In genomic region chrX:89904871-89905270, GRCm38 (mm10) we compare ENCODE assay signal across 22 mouse cellular contexts. TPM values are rescaled to one million over a fixed set of nuclear protein-coding genes. Genes with fewer than 3 reads are reported as not detected.
"Had no signal": no experiment of that assay in that cellular context is flagged by ENCODE, and none has a peak within 500 bp of the region (broad histone marks: within the 10 kb centered on the region; RNA-seq: fewer than 3 reads in every experiment).

No protein-coding gene starts in this region.

- H3K9ac ChIP-seq: liver, embryonic 12.5 days; liver, embryonic 14.5 days; lung, embryonic 14.5 days; midbrain, embryonic 13.5 days; midbrain, embryonic 15.5 days; neural tube, embryonic 12.5 days; stomach, embryonic 15.5 days had no signal

- H3K9me3 ChIP-seq: liver, embryonic 12.5 days; megakaryocyte, embryonic 14.5 days; midbrain, embryonic 13.5 days; midbrain, embryonic 15.5 days; neural tube, embryonic 12.5 days; stomach, embryonic 15.5 days had no signal

- H3K27ac ChIP-seq: liver, embryonic 12.5 days; liver, embryonic 14.5 days; macrophage; midbrain, embryonic 13.5 days; midbrain, embryonic 15.5 days; neural tube, embryonic 12.5 days; stomach, embryonic 15.5 days had no signal

- ATAC-seq: liver, embryonic 12.5 days; midbrain, embryonic 13.5 days; midbrain, embryonic 15.5 days had no signal

- H3K27me3 ChIP-seq: liver, embryonic 12.5 days; megakaryocyte, embryonic 14.5 days; midbrain, embryonic 13.5 days; midbrain, embryonic 15.5 days; neural tube, embryonic 12.5 days; stomach, embryonic 15.5 days had no signal

- DNase-seq: lung, adult 18-20 months; lung, embryonic 14.5 days; lung, postnatal 14 days; lung, postnatal 36 days; retina, postnatal 1 day; right cerebral cortex, adult 18-20 months; thymus, adult 2 months; thymus, postnatal 25 days had no signal

- H3K4me3 ChIP-seq: liver, embryonic 12.5 days; megakaryocyte, embryonic 14.5 days; midbrain, embryonic 13.5 days; midbrain, embryonic 15.5 days; neural tube, embryonic 12.5 days; stomach, embryonic 15.5 days had no signal

- H3K4me1 ChIP-seq: liver, embryonic 12.5 days; megakaryocyte, embryonic 14.5 days; midbrain, embryonic 13.5 days; midbrain, embryonic 15.5 days; neural tube, embryonic 12.5 days; stomach, embryonic 15.5 days had no signal

- H3K36me3 ChIP-seq: liver, embryonic 12.5 days; midbrain, embryonic 13.5 days; midbrain, embryonic 15.5 days; neural tube, embryonic 12.5 days; stomach, embryonic 15.5 days had no signal

- H3K4me2 ChIP-seq: liver, embryonic 12.5 days; lung, embryonic 14.5 days; midbrain, embryonic 11.5 days; midbrain, embryonic 13.5 days; midbrain, embryonic 15.5 days; neural tube, embryonic 12.5 days; stomach, embryonic 15.5 days had no signal

RNA-seq across cellular contexts. Expression of gene 4930415L06Rik, which starts 27.8 kb away (rescaled TPM):
- polyA plus RNA-seq: liver, embryonic 12.5 days; liver, embryonic 14.5 days; liver, embryonic 16.5 days; lung, embryonic 14.5 days; lung, embryonic 16.5 days; macrophage; midbrain, embryonic 11.5 days; midbrain, embryonic 13.5 days; midbrain, embryonic 15.5 days; midbrain, postnatal 0 days; neural tube, embryonic 12.5 days; neural tube, embryonic 14.5 days; spleen, adult 2 months; stomach, embryonic 15.5 days; thymus, adult 2 months had no signal
